Mouse (Mus musculus) kidney, postnatal 36 days (tissue): ENCODE data around the gene Krtap1-5.

ENCODE experiments used
- DNase-seq, 2 experiments: peaks; one replicate each; pipeline ENCODE4 v3.0.0; 2021 to 2022; ENCODE audit warnings: mixed read lengths in 2 of 2

Krtap1-5 gene

DNA sequence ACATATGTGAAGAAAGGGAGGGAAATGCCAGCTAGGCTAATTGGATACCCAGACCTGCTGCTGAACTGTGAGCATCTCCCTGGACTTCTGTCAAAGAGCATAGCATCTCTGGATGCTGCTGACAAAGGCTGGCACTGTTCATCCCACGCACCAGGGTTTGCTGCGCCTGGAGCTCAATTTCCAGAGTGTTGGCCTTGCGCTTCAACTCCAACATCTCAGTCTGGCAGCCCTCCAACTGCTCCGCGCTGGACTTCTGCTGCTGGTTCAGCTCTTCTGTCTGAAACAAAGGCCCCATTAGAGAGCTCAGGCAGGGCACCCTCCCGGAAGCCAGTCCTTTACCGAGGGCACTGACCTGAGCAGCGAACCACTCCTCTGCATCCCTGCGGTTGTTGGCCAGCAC lies 41.1 kb downstream of the Krtap1-5 start:
- peak; percentile 13 to 58 for DNase-seq
